Mouse (Mus musculus) lung, embryonic 14.5 days (tissue): ENCODE measurements at regions not wholly inside any gene's neighbourhood (a gene's known extent, or its start where the extent isn't known, plus 50 kb on each side); places are given as distances from the start of the nearest gene placed in this dataset.

Source experiments
- ATAC-seq: fragments of 200-750 bp; cut with Nextera tagmentation; 2 replicates; pipeline ENCODE4 v1.8.0; 2017; ENCODE audit warnings: mild to moderate bottlenecking, moderate TSS enrichment, moderate library complexity; ENCODE audit not compliant: insufficient read depth
- DNase-seq: peaks from one replicate; pipeline ENCODE4 v3.0.0-alpha.2; 2015
- H3K27ac ChIP-seq: fragments of 300-500 bp; sonication (generic); 2 replicates; pipeline ENCODE4 v1.5.1; 2014; ENCODE audit warnings: low read depth, mild to moderate bottlenecking, moderate library complexity
- H3K27me3 ChIP-seq: fragments of 300-500 bp; sonication (generic); 2 replicates; pipeline ENCODE4 v1.6.1; 2014; ENCODE audit warnings: low read length, control low read depth; ENCODE audit not compliant: insufficient read depth
- H3K36me3 ChIP-seq: fragments of 300-500 bp; sonication (generic); 2 replicates; pipeline ENCODE4 v1.6.1; 2014; ENCODE audit warnings: control low read depth; ENCODE audit not compliant: insufficient read depth
- H3K4me1 ChIP-seq: fragments of 300-500 bp; sonication (generic); 2 replicates; pipeline ENCODE4 v1.6.1; 2014; ENCODE audit warnings: antibody characterized with exemption, control low read depth; ENCODE audit not compliant: insufficient read depth
- H3K4me2 ChIP-seq: fragments of 300-500 bp; sonication (generic); 2 replicates; pipeline ENCODE4 v1.6.1; 2014; ENCODE audit warnings: mild to moderate bottlenecking
- H3K4me3 ChIP-seq: fragments of 300-500 bp; sonication (generic); 2 replicates; pipeline ENCODE4 v1.5.1; 2014; ENCODE audit warnings: low read depth, low read length
- H3K9ac ChIP-seq: fragments of 300-500 bp; sonication (generic); 2 replicates; pipeline ENCODE4 v1.6.1; 2014
- H3K9me3 ChIP-seq: fragments of 300-500 bp; sonication (generic); 2 replicates; pipeline ENCODE4 v1.6.1; 2016; ENCODE audit warnings: low read depth, low read length, control low read depth
- CTCF ChIP-seq: IDR thresholded peaks from 2 replicates; pipeline ENCODE4 v1.5.1; 2016; ENCODE audit warnings: antibody characterized with exemption, low read depth
- WGBS: fragments of 180-500 bp; shearing (Covaris S2); extraction: QIAGEN DNeasy Blood & Tissue Kit; methylation state at CpG from one replicate; pipeline ENCODE4 v1.1.7; 2014; 5-methylcytosine and 5-hydroxymethylcytosine counted together

DNA sequence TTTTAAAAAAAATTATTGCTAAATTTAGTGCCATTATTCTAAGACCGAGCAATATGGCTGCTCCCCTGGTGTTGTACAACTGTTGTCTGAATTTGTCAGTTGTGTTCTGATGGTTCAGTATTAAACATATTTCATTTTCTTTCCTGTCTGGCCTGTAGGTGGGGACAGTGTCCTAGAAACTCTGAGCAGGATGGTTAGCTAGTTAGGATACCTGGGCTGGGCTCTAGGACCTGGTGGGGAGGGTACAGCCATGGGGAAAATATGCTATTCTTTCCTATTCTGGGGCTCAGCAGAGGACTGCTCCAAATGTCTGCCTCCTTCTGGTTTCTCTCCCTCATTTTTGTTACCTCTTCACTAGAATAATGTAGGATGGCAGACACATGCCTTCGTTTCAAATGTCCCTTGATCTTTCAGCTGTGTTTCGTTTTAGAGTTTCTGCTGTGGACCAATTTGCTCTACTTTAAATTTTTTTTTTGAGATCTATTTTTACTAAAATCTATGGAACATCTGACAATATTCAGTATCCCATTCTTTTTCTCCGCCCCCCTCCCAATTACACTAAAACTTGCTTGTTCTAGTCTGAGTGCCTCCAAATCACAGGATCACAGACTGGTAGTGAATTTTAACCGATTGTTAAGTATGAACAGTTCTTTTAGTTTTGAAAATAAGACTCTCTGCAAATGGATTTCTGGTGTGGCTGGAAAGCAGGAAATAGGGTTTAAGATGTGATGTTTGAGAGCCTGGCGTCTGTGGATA, 460.5 kb downstream of the Dnah5 start:
- Histone ChIP-seq H3K27me3 (no peaks in the 10 kb centered on the region), H3K4me1 (no peaks in the 10 kb centered on the region), H3K9me3 (no peaks in the 10 kb centered on the region), H3K9ac (no peak overlapping the region), H3K4me2 (no peak overlapping the region), H3K4me3 (no peak overlapping the region), H3K36me3 (no peaks in the 10 kb centered on the region), H3K27ac (no peak overlapping the region)
- DNase-seq (no peak), ATAC-seq (no peak)
- TF ChIP-seq CTCF = peak; percentile 24
- WGBS = 83% methylated on average over 6 of the region's 6 CpGs
